Mouse (Mus musculus) CH12.LX (cell line): ENCODE data around the gene Wfdc21. TPM values are rescaled to one million over a fixed set of nuclear protein-coding genes. Genes with fewer than 3 reads are reported as not detected.

Experiments
- DNase-seq: peaks from one replicate; pipeline ENCODE4 v3.0.0-alpha.2; 2013; ENCODE audit errors: extremely low read depth
- H3K27ac ChIP-seq: 2 replicates; pipeline ENCODE4 v1.5.1; 2012; ENCODE audit warnings: low read depth, mild to moderate bottlenecking, control low read depth, moderate library complexity; ENCODE audit not compliant: insufficient read depth
- H3K27me3 ChIP-seq: replicated peaks from 2 replicates; pipeline ENCODE3; 2012; ENCODE audit warnings: inconsistent platforms
- H3K36me3 ChIP-seq, 2 experiments: replicated peaks in 1 of 2; 2 replicates each; pipeline versions ENCODE3 to v1.6.1; 2012; ENCODE audit warnings: inconsistent platforms in 1 of 2, low read length in 1 of 2, mild to moderate bottlenecking in 1 of 2, mixed read lengths in 1 of 2, moderate library complexity in 1 of 2; ENCODE audit not compliant: control insufficient read depth in 1 of 2, insufficient read depth in 1 of 2
- H3K4me1 ChIP-seq, 2 experiments: 2 replicates each; pipeline ENCODE4 v1.6.1; 2012; ENCODE audit warnings: inconsistent platforms in 1 of 2, moderate library complexity in 1 of 2; ENCODE audit not compliant: insufficient read depth in 2 of 2, control insufficient read depth in 1 of 2
- H3K4me2 ChIP-seq: 2 replicates; pipeline ENCODE4 v1.6.1; 2012; ENCODE audit warnings: low read depth, mild to moderate bottlenecking, control low read depth; ENCODE audit not compliant: poor library complexity, insufficient read depth, severe bottlenecking
- H3K4me3 ChIP-seq, 3 experiments: fragments of 150-350 bp in 1 of 3; sonication (generic) in 1 of 3; replicated peaks in 1 of 3; 2 replicates each; pipeline versions ENCODE3 to v1.5.1; 2011 to 2012; ENCODE audit warnings: low read depth in 2 of 3, low read length in 2 of 3, mild to moderate bottlenecking in 2 of 3, moderate library complexity in 2 of 3, control low read depth in 1 of 3, improper control_type of control experiment in 1 of 3, inconsistent platforms in 1 of 3, mixed read lengths in 1 of 3; ENCODE audit not compliant: poor library complexity in 1 of 3
- H3K79me2 ChIP-seq: replicated peaks from 2 replicates; pipeline ENCODE4 v1.6.1; 2012; ENCODE audit warnings: mild to moderate bottlenecking, moderate library complexity; ENCODE audit not compliant: control insufficient read depth, poor library complexity, insufficient read depth, severe bottlenecking; ENCODE audit errors: extremely low read depth
- H3K9ac ChIP-seq: 2 replicates; pipeline ENCODE4 v1.6.1; 2012; ENCODE audit warnings: low read depth, mild to moderate bottlenecking, control low read depth, moderate library complexity; ENCODE audit not compliant: insufficient read depth
- H3K9me3 ChIP-seq: replicated peaks from 2 replicates; pipeline ENCODE3; 2012; ENCODE audit warnings: low read length, inconsistent platforms, mixed read lengths
- CHD2 ChIP-seq: IDR thresholded peaks from 2 replicates; pipeline ENCODE4 v1.6.1; 2011; ENCODE audit warnings: low read length, improper control_type of control experiment
- CTCF ChIP-seq, 2 experiments: IDR thresholded peaks in 1 of 2; conservative IDR thresholded peaks in 1 of 2; 2 replicates each; pipeline ENCODE4 v1.5.1; 2011 to 2012; ENCODE audit warnings: low read depth in 2 of 2, low read length in 2 of 2, improper control_type of control experiment in 1 of 2, inconsistent platforms in 1 of 2, mild to moderate bottlenecking in 1 of 2, moderate library complexity in 1 of 2
- E2F4 ChIP-seq: IDR thresholded peaks from 2 replicates; pipeline ENCODE4 v1.6.1; 2011; ENCODE audit warnings: low read depth, low read length, improper control_type of control experiment; ENCODE audit not compliant: insufficient replicate concordance
- EP300 ChIP-seq: IDR thresholded peaks from 2 replicates; pipeline ENCODE4 v1.6.1; 2011; ENCODE audit warnings: low read length, improper control_type of control experiment
- ETS1 ChIP-seq: conservative IDR thresholded peaks from 2 replicates; pipeline ENCODE4 v1.6.1; 2012; ENCODE audit warnings: low read depth, mild to moderate bottlenecking, inconsistent platforms, low read length, improper control_type of control experiment, moderate library complexity
- GABPA ChIP-seq: IDR thresholded peaks from 2 replicates; pipeline ENCODE4 v1.6.1; 2012; ENCODE audit warnings: low read depth, low read length, improper control_type of control experiment, inconsistent platforms; ENCODE audit not compliant: insufficient replicate concordance
- IRF4 ChIP-seq: IDR thresholded peaks from 2 replicates; pipeline ENCODE4 v1.6.1; 2014; ENCODE audit warnings: low read depth, mild to moderate bottlenecking, inconsistent platforms, low read length, improper control_type of control experiment
- MAFK ChIP-seq: IDR thresholded peaks from 2 replicates; pipeline ENCODE4 v1.6.1; 2011; ENCODE audit warnings: low read length, improper control_type of control experiment; ENCODE audit not compliant: insufficient replicate concordance
- MAX ChIP-seq: IDR thresholded peaks from 2 replicates; pipeline ENCODE4 v1.6.1; 2011; ENCODE audit warnings: low read length, improper control_type of control experiment
- MAZ ChIP-seq: IDR thresholded peaks from 2 replicates; pipeline ENCODE4 v1.6.1; 2012; ENCODE audit warnings: low read depth, mild to moderate bottlenecking, inconsistent platforms, low read length, improper control_type of control experiment, moderate library complexity
- MEF2A ChIP-seq: IDR thresholded peaks from 2 replicates; pipeline ENCODE4 v1.6.1; 2014; ENCODE audit warnings: low read depth, mild to moderate bottlenecking, inconsistent platforms, low read length, improper control_type of control experiment, borderline replicate concordance
- MXI1 ChIP-seq: IDR thresholded peaks from 2 replicates; pipeline ENCODE4 v1.6.1; 2011; ENCODE audit warnings: mild to moderate bottlenecking, low read depth, low read length, improper control_type of control experiment
- MYC ChIP-seq: IDR thresholded peaks from 2 replicates; pipeline ENCODE4 v1.6.1; 2011; ENCODE audit warnings: low read depth, mild to moderate bottlenecking, improper control_type of control experiment, low read length
- NELFE ChIP-seq: IDR thresholded peaks from 2 replicates; pipeline ENCODE4 v1.6.1; 2011; ENCODE audit warnings: low read depth, low read length, improper control_type of control experiment
- NRF1 ChIP-seq: IDR thresholded peaks from 2 replicates; pipeline ENCODE4 v1.6.1; 2014; ENCODE audit warnings: low read depth, mild to moderate bottlenecking, inconsistent platforms, low read length, improper control_type of control experiment, moderate library complexity
- RAD21 ChIP-seq: IDR thresholded peaks from 2 replicates; pipeline ENCODE4 v1.6.1; 2011; ENCODE audit warnings: low read depth, mild to moderate bottlenecking, low read length, improper control_type of control experiment, moderate library complexity
- RCOR1 ChIP-seq: conservative IDR thresholded peaks from 2 replicates; pipeline ENCODE4 v1.6.1; 2012; ENCODE audit warnings: low read depth, mild to moderate bottlenecking, inconsistent platforms, low read length, improper control_type of control experiment
- TBP ChIP-seq: conservative IDR thresholded peaks from 2 replicates; pipeline ENCODE4 v1.6.1; 2011; ENCODE audit warnings: low read depth, low read length, improper control_type of control experiment
- UBTF ChIP-seq: IDR thresholded peaks from 2 replicates; pipeline ENCODE4 v1.6.1; 2012; ENCODE audit warnings: low read depth, mild to moderate bottlenecking, inconsistent platforms, low read length, improper control_type of control experiment, moderate library complexity
- USF1 ChIP-seq: IDR thresholded peaks from 2 replicates; pipeline ENCODE4 v1.6.1; 2014; ENCODE audit warnings: low read depth, mild to moderate bottlenecking, inconsistent platforms, low read length, improper control_type of control experiment
- USF2 ChIP-seq: conservative IDR thresholded peaks from 2 replicates; pipeline ENCODE4 v1.6.1; 2011; ENCODE audit warnings: low read depth, low read length, improper control_type of control experiment
- ZC3H11A ChIP-seq: IDR thresholded peaks from 2 replicates; pipeline ENCODE4 v1.6.1; 2012; ENCODE audit warnings: low read depth, mild to moderate bottlenecking, inconsistent platforms, low read length, improper control_type of control experiment
- ZKSCAN1 ChIP-seq: IDR thresholded peaks from 2 replicates; pipeline ENCODE4 v1.6.1; 2012; ENCODE audit warnings: low read depth, inconsistent platforms, low read length, improper control_type of control experiment, borderline replicate concordance
- ZNF384 ChIP-seq: IDR thresholded peaks from 2 replicates; pipeline ENCODE4 v1.6.1; 2012; ENCODE audit warnings: low read depth, low read length, improper control_type of control experiment, inconsistent platforms
- dilution Hi-C: fragments of 300-500 bp; cut with MboI; formaldehyde crosslinking; loops from 2 replicates; pipeline ENCODE4 v1.14.3; 2020; ENCODE audit warnings: low sequenced_read_pairs; ENCODE audit not compliant: extremely low pct_unique_long_range_greater_than_20kb, extremely low pct_ligation_motif_present
- in situ Hi-C: fragments of 300-500 bp; cut with MboI; formaldehyde crosslinking; loops from 3 replicates; pipeline ENCODE4 v1.14.3; 2019; ENCODE audit warnings: low sequenced_read_pairs, low pct_ligation_motif_present, low pct_unique_long_range_greater_than_20kb, mixed read lengths
- polyA plus RNA-seq: library from polyadenylated mRNA; unstranded; fragments of >175 nt; gene quantifications from 2 replicates; pipeline ENCODE4 v1.2.1, GENCODE M21; 2012; ENCODE audit warnings: low read depth; ENCODE audit not compliant: insufficient read length
- total RNA-seq, 2 experiments: library from RNA; depleted of rRNA; stranded (reverse); fragments of 300-350 nt in 1 of 2; fragments of >200 nt in 1 of 2; gene quantifications; 2 replicates each; pipeline ENCODE4 v1.2.3; 2012 to 2014

The Wfdc21 gene
- total and polyA plus RNA-seq, 3 experiments = 1.6 to 14.7 (median 2.6) TPM

GRCm38 (mm10) chr11:83734215-83734614 lies 12.5 kb upstream of the Wfdc21 start:
- Histone ChIP-seq H3K79me2 (no peaks in the 10 kb centered on the region), H3K4me1 (peaks cover 29 to 48% of the 10 kb centered on the region in 2 experiments), H3K36me3 (no peaks in the 10 kb centered on the region), H3K27me3 (no peaks in the 10 kb centered on the region), H3K4me3 (no peak overlapping the region), H3K4me2 (no peak overlapping the region), H3K27ac (no peak overlapping the region)
- dilution Hi-C loops = no loop called here
- DNase-seq = no peak
- in situ Hi-C loops = loop anchor here (10.0 kb wide), 1 partner anchor 289 kb away; no protein-coding TSS in a partner anchor
- no peak for TF ChIP-seq MAX
- no peak for TF ChIP-seq TBP
- TF ChIP-seq EP300 = 0 out of 2 replicates have a peak, but pooled peaks have one; percentile 27
- TF ChIP-seq MAZ = no peak
- no peak for TF ChIP-seq IRF4
- TF ChIP-seq, all 38 proteins: peak for 1
- Histone ChIP-seq H3K9me3 (peaks cover 16% of the 10 kb centered on the region), H3K9ac (no peak overlapping the region)

GRCm38 (mm10) chr11:83735881-83736280 lies 10.9 kb upstream of the Wfdc21 start:
- no peak overlapping the region for H3K4me3 ChIP-seq
- dilution Hi-C loops (no loop called here), in situ Hi-C loops (loop anchor here (5.0 to 10.0 kb wide), 2 partner anchors 104 to 291 kb away; no protein-coding TSS in a partner anchor)
- H3K9ac ChIP-seq = no peak overlapping the region
- DNase-seq = no peak
- H3K9me3 ChIP-seq = peaks cover 16% of the 10 kb centered on the region
- no peaks in the 10 kb centered on the region for H3K36me3 ChIP-seq
- no peaks in the 10 kb centered on the region for H3K79me2 ChIP-seq
- no peak overlapping the region for H3K4me2 ChIP-seq
- H3K27me3 ChIP-seq = peaks cover 6% of the 10 kb centered on the region
- H3K4me1 ChIP-seq = peaks cover 29 to 53% of the 10 kb centered on the region in 2 experiments
- H3K27ac ChIP-seq = no peak overlapping the region
- no peak for TF ChIP-seq USF2
- no peak for TF ChIP-seq CHD2
- TF ChIP-seq MAX = no peak

- Histone ChIP-seq H3K4me1 (peaks cover 29 to 56% of the 10 kb centered on the region in 2 experiments), H3K4me2 (peak overlapping the region; percentile 71), H3K9ac (peak overlapping the region; percentile 17), H3K36me3 (no peaks in the 10 kb centered on the region), H3K27me3 (peaks cover 15% of the 10 kb centered on the region), H3K9me3 (peaks cover 16% of the 10 kb centered on the region), H3K27ac (peak overlapping the region; percentile 77), H3K4me3 (no peak overlapping the region), H3K79me2 (no peaks in the 10 kb centered on the region)
- dilution Hi-C loops = no loop called here
- in situ Hi-C loops = loop anchor here (5.0 to 10.0 kb wide), 2 partner anchors 105 to 292 kb away; no protein-coding TSS in a partner anchor
- peak; percentile 99 for DNase-seq
- TF ChIP-seq ZC3H11A = no peak
- peak; percentile 82; the same call in 1 of the 2 replicates for TF ChIP-seq RCOR1
- peak; percentile 86 for TF ChIP-seq MYC
- peak; percentile 99 for TF ChIP-seq ETS1
- TF ChIP-seq NRF1 = no peak
- peak; percentile 79 for TF ChIP-seq CHD2
- peak; percentile 78; the same call in 1 of the 2 replicates for TF ChIP-seq TBP
- TF ChIP-seq GABPA = no peak
- TF ChIP-seq UBTF = no peak
- no peak; the same call in 1 of the 2 replicates for TF ChIP-seq ZKSCAN1
- TF ChIP-seq RAD21 = no peak; the same call in none of the 2 replicates
- peak; percentile 59 for TF ChIP-seq ZNF384
- TF ChIP-seq MXI1 = peak; percentile 66; the same call in 1 of the 2 replicates
- no peak for TF ChIP-seq CTCF (conservative IDR thresholded peaks at IDR 0.05 in 1 of 2, IDR thresholded peaks at IDR 0.05 in 1 of 2; ENCODE audit: low read depth in 2 of 2, low read length in 2 of 2)
- TF ChIP-seq MAZ = peak; percentile 89
- no peak for TF ChIP-seq USF1
- peak; percentile 100 for TF ChIP-seq MEF2A
- peak; percentile 95 for TF ChIP-seq MAFK
- TF ChIP-seq E2F4 = peak; percentile 73; the same call in 1 of the 2 replicates
- peak; percentile 73; the same call in 1 of the 2 replicates for TF ChIP-seq MAX
- TF ChIP-seq USF2 = no peak
- TF ChIP-seq NELFE = peak; percentile 69; the same call in 1 of the 2 replicates
These were observed 9.6 kb upstream of the Wfdc21 start for GRCm38 (mm10) chr11:83737109-83737558.
